Mouse (Mus musculus): Measurements from ENCODE around the gene Parg.

DNA sequence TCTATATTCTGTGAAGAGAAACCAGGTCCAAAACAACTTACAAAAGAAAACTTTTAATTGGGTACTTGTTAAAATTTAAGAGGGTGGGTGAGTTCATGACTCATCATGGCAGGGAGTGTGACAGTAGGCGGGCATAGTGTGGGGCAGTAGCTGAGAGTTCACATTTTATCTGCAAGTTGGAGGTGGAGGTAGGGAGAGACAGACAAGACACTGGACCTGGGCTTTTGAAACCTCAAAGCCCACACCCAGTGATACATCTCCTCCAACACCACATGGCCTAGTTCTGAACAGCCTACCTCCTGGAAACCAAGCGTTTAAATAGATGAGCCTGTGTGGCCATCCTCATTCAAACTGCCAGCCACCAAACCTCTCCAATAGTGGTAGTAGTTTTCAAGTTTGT lies 26.4 kb upstream of the Parg start:
- TF ChIP-seq TCF12 (IDR thresholded peaks at IDR 0.05; ENCODE audit: insufficient read depth, poor library complexity, severe bottlenecking) (no peak), POLR2A (IDR thresholded peaks at IDR 0.05; ENCODE audit: insufficient read length, low read depth) (no peak), E2F4 (IDR thresholded peaks at IDR 0.05; ENCODE audit: insufficient read depth) (no peak), POLR2AphosphoS2 (IDR thresholded peaks at IDR 0.05; ENCODE audit: insufficient read length, low read depth) (no peak), TCF3 (IDR thresholded peaks at IDR 0.05; ENCODE audit: insufficient read length, low read depth) (no peak), MYOG (IDR thresholded peaks at IDR 0.05; ENCODE audit: control insufficient read depth in 1 of 3, insufficient read depth in 1 of 3, insufficient read length in 2 of 3, low read depth in 2 of 3) (no peak), MAX (IDR thresholded peaks at IDR 0.05; ENCODE audit: low read depth) (no peak), CEBPB (IDR thresholded peaks at IDR 0.05; ENCODE audit: insufficient read depth, poor library complexity, severe bottlenecking) (no peak), MYOD1 (IDR thresholded peaks at IDR 0.05; ENCODE audit: control insufficient read depth in 1 of 3, insufficient read length in 2 of 3, low read depth in 2 of 3) (no peak)

All from myocyte (in vitro differentiated cells).